Mouse (Mus musculus): ENCODE data around the gene Adad1. TPM values are rescaled to one million over a fixed set of nuclear protein-coding genes. Genes with fewer than 3 reads are reported as not detected.

Adad1 gene
- 7.7 TPM for polyA plus RNA-seq (2014; fragmentation: Illumina TruSeq; extraction: RNeasy Lipid Tissue Mini Kit (QIAGEN cat#74804); ENCODE audit: low read depth, low replicate concordance)

GRCm38 (mm10) chr3:37063406-37063805, at the start of gene Adad1:
TSS of gene Adad1 (plus strand) at chr3:37063527.

GRCm38 (mm10) chr3:37125655-37126054, 62.3 kb downstream of the Adad1 start, which contains the start of gene Il2:
TSS of gene Il2 (minus strand) at chr3:37125959.

Other genes starting within 250 kb of the Adad1 start
- gene 4932438A13Rik, start 200.4 kb upstream of the Adad1 start, polyA plus RNA-seq (2014; fragmentation: Illumina TruSeq; extraction: RNeasy Lipid Tissue Mini Kit (QIAGEN cat#74804); ENCODE audit: low read depth, low replicate concordance) = 26.8 TPM
- not detected for gene Il2, start 62.4 kb downstream of the Adad1 start, polyA plus RNA-seq (2014; fragmentation: Illumina TruSeq; extraction: RNeasy Lipid Tissue Mini Kit (QIAGEN cat#74804); ENCODE audit: low read depth, low replicate concordance)
- not detected for gene Il21, start 169.1 kb downstream of the Adad1 start, polyA plus RNA-seq (2014; fragmentation: Illumina TruSeq; extraction: RNeasy Lipid Tissue Mini Kit (QIAGEN cat#74804); ENCODE audit: low read depth, low replicate concordance)
- gene Bbs12, start 249.0 kb downstream of the Adad1 start, polyA plus RNA-seq (2014; fragmentation: Illumina TruSeq; extraction: RNeasy Lipid Tissue Mini Kit (QIAGEN cat#74804); ENCODE audit: low read depth, low replicate concordance) = 6.2 TPM
- gene Cetn4, start 249.2 kb downstream of the Adad1 start, polyA plus RNA-seq (2014; fragmentation: Illumina TruSeq; extraction: RNeasy Lipid Tissue Mini Kit (QIAGEN cat#74804); ENCODE audit: low read depth, low replicate concordance) = 17.5 TPM